Mouse (Mus musculus): Measurements from ENCODE around the gene Dlat.

DNA sequence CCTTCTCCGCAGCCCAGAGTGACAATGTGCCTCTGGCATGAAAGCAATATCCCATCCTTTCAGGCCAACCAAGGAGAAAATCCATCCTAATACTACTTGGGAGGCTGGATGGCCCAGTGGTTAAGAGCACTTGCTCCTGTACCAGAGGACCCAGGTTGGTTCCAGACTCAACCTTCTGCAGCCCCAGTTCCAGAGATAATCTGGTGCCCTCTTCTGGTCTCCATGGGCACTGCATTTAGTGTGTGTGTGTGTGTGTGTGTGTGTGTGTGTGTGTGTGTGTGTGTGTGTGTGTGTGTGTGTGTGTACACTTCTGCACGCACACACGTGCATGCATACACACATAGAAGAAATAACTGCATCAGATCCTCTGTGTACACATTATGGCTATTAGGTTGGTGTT lies 66.0 kb downstream of the Dlat start:
- TF ChIP-seq GATA1 (IDR thresholded peaks at IDR 0.05; ENCODE audit: borderline replicate concordance, low read length): no peak
- TF ChIP-seq FLI1 (IDR thresholded peaks at IDR 0.05; ENCODE audit: low read length): no peak

All from megakaryocyte, embryonic 14.5 days (primary cell).